ENCODE assay signal across 1 mouse cellular context in genomic region chr3:107081227-107081626, GRCm38 (mm10).
A peak's percentile ranks its signal among the peaks of the same experiment; 100 is the strongest.
TF ChIP-seq lines count a peak whose summit lies in the region.

No protein-coding gene starts in this region.

TF ChIP-seq in CH12.LX, 34 proteins besides CTCF, POLR2A, EP300 and RAD21 (continued from another document):
- TF ChIP-seq TCF12 (IDR thresholded peaks at IDR 0.05; ENCODE audit: low read depth, low read length) (0 out of 2 replicates have a peak, but pooled peaks have one; percentile 35), KAT2A (IDR thresholded peaks at IDR 0.05; ENCODE audit: insufficient replicate concordance, low read length) (no peak), GABPA (IDR thresholded peaks at IDR 0.05; ENCODE audit: insufficient replicate concordance, low read depth, low read length) (no peak), ZNF384 (IDR thresholded peaks at IDR 0.05; ENCODE audit: low read depth, low read length) (peak; percentile 100), JUND (conservative IDR thresholded peaks at IDR 0.05; ENCODE audit: low read depth, low read length) (peak; percentile 55; the same call in 1 of the 2 replicates), UBTF (IDR thresholded peaks at IDR 0.05; ENCODE audit: low read depth, low read length) (no peak; the same call in 1 of the 2 replicates), MAFK (IDR thresholded peaks at IDR 0.05; ENCODE audit: insufficient replicate concordance, low read length) (0 out of 2 replicates have a peak, but pooled peaks have one; percentile 30), MYC (IDR thresholded peaks at IDR 0.05; ENCODE audit: low read depth, low read length) (peak; percentile 92), IRF4 (IDR thresholded peaks at IDR 0.05; ENCODE audit: low read depth, low read length) (peak; percentile 71), ZC3H11A (IDR thresholded peaks at IDR 0.05; ENCODE audit: low read depth, low read length) (peak; percentile 82), USF1 (IDR thresholded peaks at IDR 0.05; ENCODE audit: low read depth, low read length) (no peak), ZKSCAN1 (IDR thresholded peaks at IDR 0.05; ENCODE audit: borderline replicate concordance, low read depth, low read length) (no peak)
